Mouse (Mus musculus) kidney, adult 2 months (tissue): ENCODE data around the gene Agps.

Experiments
- CTCF ChIP-seq: fragments of 200-500 bp; conservative IDR thresholded peaks from 2 replicates; pipeline ENCODE4 v1.5.1; 2011; ENCODE audit warnings: low read depth, mild to moderate bottlenecking, control low read depth, low read length, moderate library complexity, mixed read lengths; ENCODE audit not compliant: insufficient read depth, insufficient read length
- POLR2A ChIP-seq: fragments of 200-500 bp; IDR thresholded peaks from one replicate; pipeline ENCODE4 v1.6.1; 2011; ENCODE audit warnings: low read depth, low read length, control low read depth

- TF ChIP-seq CTCF (no peak), POLR2A (no peak)
Measured at GRCm38 (mm10) chr2:75955709-75956108, 123.7 kb downstream of the Agps start.
